Mouse (Mus musculus): ENCODE measurements around the gene Dlg2. TPM values are rescaled to one million over a fixed set of nuclear protein-coding genes. Genes with fewer than 3 reads are reported as not detected.

Gene Dlg2
- polyA plus RNA-seq, 1 experiment from 2014 or later: 10.0 TPM

DNA sequence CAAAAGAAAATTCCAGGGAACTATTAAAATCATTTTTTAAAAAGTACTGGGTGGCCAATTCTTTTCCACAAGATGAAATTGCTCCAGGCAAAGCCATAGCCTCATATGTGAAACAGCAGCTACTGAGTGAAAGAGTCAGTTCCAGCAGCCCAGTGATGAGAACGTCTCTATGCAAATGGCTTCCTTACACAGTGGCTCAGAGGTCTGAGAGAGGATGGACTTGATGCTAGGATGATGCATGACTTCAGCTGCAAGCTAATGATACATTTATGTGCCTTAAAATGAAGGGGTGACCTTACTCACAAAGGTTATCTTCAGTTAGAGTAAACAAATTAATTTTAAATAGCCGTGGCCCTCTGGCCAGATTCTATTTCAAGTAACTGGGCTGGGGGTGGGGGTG, 1420.5 kb downstream of the Dlg2 start:
- Histone ChIP-seq H3K9me3 (ENCODE audit: control insufficient read depth, low read length) (no peaks in the 10 kb centered on the region), H3K4me1 (ENCODE audit: control insufficient read depth in 2 of 2, insufficient read depth in 2 of 2, low read length in 2 of 2) (no peaks in the 10 kb centered on the region), H3K9ac (ENCODE audit: low read length) (no peak overlapping the region), H3K27ac (replicated peaks in 1 of 2; ENCODE audit: control insufficient read depth in 1 of 2, insufficient read depth in 1 of 2, low read depth in 2 of 2, low read length in 2 of 2) (no peak overlapping the region), H3K27me3 (ENCODE audit: control insufficient read depth, insufficient read depth, low read length) (no peaks in the 10 kb centered on the region), H3K4me2 (ENCODE audit: low read length) (no peak overlapping the region), H3K36me3 (ENCODE audit: control insufficient read depth, insufficient read depth, low read length) (no peaks in the 10 kb centered on the region), H3K4me3 (ENCODE audit: control insufficient read depth in 1 of 2, insufficient read depth in 1 of 2, low read depth in 1 of 2, low read length in 2 of 2) (no peak overlapping the region)
- ATAC-seq (ENCODE audit: insufficient number of reproducible peaks, insufficient read depth, low FRiP score, low read depth): no peak
- 12% methylated on average over 2 of the region's 2 CpGs for WGBS

DNA sequence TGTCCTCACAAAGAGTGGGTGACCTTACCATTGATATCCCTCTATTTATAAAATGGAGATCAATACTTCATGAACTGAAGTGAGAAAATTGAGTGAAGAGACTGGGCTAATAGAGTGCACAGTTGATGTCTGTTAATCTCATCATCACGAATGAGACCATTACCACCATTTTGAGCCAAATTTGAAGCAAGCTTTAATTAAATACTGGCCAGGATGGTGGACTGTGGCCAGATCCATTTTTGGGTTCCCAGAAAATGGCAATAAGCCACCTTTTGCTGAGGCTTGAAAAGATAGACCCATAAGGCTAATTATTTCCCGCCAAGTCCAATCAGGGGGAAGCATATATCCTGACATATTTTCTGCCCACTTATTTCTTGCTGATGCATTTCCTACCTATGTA, 1421.0 kb downstream of the Dlg2 start:
- no peaks in the 10 kb centered on the region for H3K36me3 ChIP-seq (ENCODE audit: control insufficient read depth, insufficient read depth, low read length)
- no peaks in the 10 kb centered on the region for H3K4me1 ChIP-seq (ENCODE audit: control insufficient read depth in 2 of 2, insufficient read depth in 2 of 2, low read length in 2 of 2)
- H3K9me3 ChIP-seq (ENCODE audit: control insufficient read depth, low read length): no peaks in the 10 kb centered on the region
- H3K4me3 ChIP-seq (ENCODE audit: control insufficient read depth in 1 of 2, insufficient read depth in 1 of 2, low read depth in 1 of 2, low read length in 2 of 2): no peak overlapping the region
- H3K27ac ChIP-seq (replicated peaks in 1 of 2; ENCODE audit: control insufficient read depth in 1 of 2, insufficient read depth in 1 of 2, low read depth in 2 of 2, low read length in 2 of 2): no peak overlapping the region
- no peak overlapping the region for H3K4me2 ChIP-seq (ENCODE audit: low read length)
- ATAC-seq (ENCODE audit: insufficient number of reproducible peaks, insufficient read depth, low FRiP score, low read depth): no peak
- H3K27me3 ChIP-seq (ENCODE audit: control insufficient read depth, insufficient read depth, low read length): no peaks in the 10 kb centered on the region
- H3K9ac ChIP-seq (ENCODE audit: low read length): no peak overlapping the region
- 81% methylated on average over 2 of the region's 2 CpGs for WGBS

DNA sequence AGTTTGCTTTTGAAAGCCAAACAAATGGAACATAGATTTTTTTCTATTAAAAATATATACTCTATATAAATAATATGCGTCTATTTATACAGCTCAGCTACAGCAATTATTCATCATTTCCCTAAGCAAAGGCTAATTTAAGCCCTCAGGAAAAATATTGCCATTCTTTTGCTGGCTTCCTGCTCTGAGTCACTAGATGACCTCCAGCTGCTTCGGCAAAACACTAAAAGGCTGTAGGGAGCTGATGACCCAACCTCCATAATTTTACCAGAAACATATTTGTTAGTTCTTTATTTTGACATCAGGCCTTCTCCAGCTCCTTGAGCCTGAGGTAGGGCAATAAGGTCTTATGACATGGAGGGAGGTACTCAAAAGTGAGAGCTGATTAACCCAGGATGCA, 1426.0 kb downstream of the Dlg2 start:
- no peak overlapping the region for H3K27ac ChIP-seq (replicated peaks in 1 of 2; ENCODE audit: control insufficient read depth in 1 of 2, insufficient read depth in 1 of 2, low read depth in 2 of 2, low read length in 2 of 2)
- H3K4me1 ChIP-seq (ENCODE audit: control insufficient read depth in 2 of 2, insufficient read depth in 2 of 2, low read length in 2 of 2): no peaks in the 10 kb centered on the region
- no peak overlapping the region for H3K4me2 ChIP-seq (ENCODE audit: low read length)
- no peaks in the 10 kb centered on the region for H3K36me3 ChIP-seq (ENCODE audit: control insufficient read depth, insufficient read depth, low read length)
- ATAC-seq (ENCODE audit: insufficient number of reproducible peaks, insufficient read depth, low FRiP score, low read depth): no peak
- 68% methylated on average over 2 of the region's 2 CpGs for WGBS
- H3K9ac ChIP-seq (ENCODE audit: low read length): no peak overlapping the region
- no peaks in the 10 kb centered on the region for H3K27me3 ChIP-seq (ENCODE audit: control insufficient read depth, insufficient read depth, low read length)
- H3K9me3 ChIP-seq (ENCODE audit: control insufficient read depth, low read length): no peaks in the 10 kb centered on the region
- H3K4me3 ChIP-seq (ENCODE audit: control insufficient read depth in 1 of 2, insufficient read depth in 1 of 2, low read depth in 1 of 2, low read length in 2 of 2): no peak overlapping the region

DNA sequence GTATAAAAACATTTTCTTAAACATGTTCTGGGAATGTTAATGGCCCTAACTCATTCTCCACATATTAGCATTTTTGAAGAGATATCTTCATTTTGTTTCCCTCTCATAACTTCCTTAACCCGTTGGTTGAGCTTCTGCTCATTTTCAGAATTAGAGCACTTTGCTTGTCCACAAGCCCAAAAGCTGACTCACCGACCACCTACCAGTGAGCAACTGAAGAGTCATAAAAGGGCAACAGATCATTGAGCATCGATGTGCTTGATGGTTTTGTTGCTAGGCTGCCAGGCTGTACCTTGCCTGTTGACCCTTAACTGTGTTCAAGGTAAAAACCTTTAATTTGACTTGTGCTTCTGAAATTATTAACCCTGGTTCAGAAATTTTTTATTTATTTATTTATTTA, 1440.3 kb downstream of the Dlg2 start:
- H3K4me3 ChIP-seq (ENCODE audit: control insufficient read depth in 1 of 2, insufficient read depth in 1 of 2, low read depth in 1 of 2, low read length in 2 of 2): no peak overlapping the region
- no peaks in the 10 kb centered on the region for H3K36me3 ChIP-seq (ENCODE audit: control insufficient read depth, insufficient read depth, low read length)
- H3K4me1 ChIP-seq (ENCODE audit: control insufficient read depth in 2 of 2, insufficient read depth in 2 of 2, low read length in 2 of 2): peaks cover 0 to 6% of the 10 kb centered on the region in 2 experiments; a peak in 2 of 4 replicates
- 78% methylated on average over 3 of the region's 3 CpGs for WGBS
- H3K27me3 ChIP-seq (ENCODE audit: control insufficient read depth, insufficient read depth, low read length): no peaks in the 10 kb centered on the region
- no peak overlapping the region for H3K27ac ChIP-seq (replicated peaks in 1 of 2; ENCODE audit: control insufficient read depth in 1 of 2, insufficient read depth in 1 of 2, low read depth in 2 of 2, low read length in 2 of 2)
- ATAC-seq (ENCODE audit: insufficient number of reproducible peaks, insufficient read depth, low FRiP score, low read depth): no peak
- H3K9me3 ChIP-seq (ENCODE audit: control insufficient read depth, low read length): no peaks in the 10 kb centered on the region
- no peak overlapping the region for H3K4me2 ChIP-seq (ENCODE audit: low read length)
- H3K9ac ChIP-seq (ENCODE audit: low read length): no peak overlapping the region

DNA sequence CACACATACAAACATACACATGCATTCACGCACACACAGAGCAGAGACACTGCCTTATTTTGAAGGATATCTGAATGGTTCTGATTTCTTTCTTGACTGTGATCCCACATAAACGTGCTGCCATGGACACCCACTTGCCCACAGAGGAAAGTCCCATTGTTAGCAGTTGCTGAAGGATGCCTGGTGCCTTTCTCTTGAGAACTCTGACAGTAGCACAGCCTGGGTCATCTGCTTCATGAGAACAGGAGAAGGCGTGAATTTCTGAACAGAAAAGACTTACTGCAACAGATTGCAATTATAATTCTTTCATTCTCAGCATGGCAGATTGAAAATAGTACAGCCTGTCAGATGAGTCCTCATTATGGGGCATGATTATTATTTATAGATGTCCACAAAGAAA, 1442.6 kb downstream of the Dlg2 start:
- Histone ChIP-seq H3K27ac (replicated peaks in 1 of 2; ENCODE audit: control insufficient read depth in 1 of 2, insufficient read depth in 1 of 2, low read depth in 2 of 2, low read length in 2 of 2) (no peak overlapping the region), H3K9me3 (ENCODE audit: control insufficient read depth, low read length) (no peaks in the 10 kb centered on the region), H3K4me2 (ENCODE audit: low read length) (no peak overlapping the region), H3K27me3 (ENCODE audit: control insufficient read depth, insufficient read depth, low read length) (no peaks in the 10 kb centered on the region), H3K9ac (ENCODE audit: low read length) (no peak overlapping the region), H3K36me3 (ENCODE audit: control insufficient read depth, insufficient read depth, low read length) (no peaks in the 10 kb centered on the region), H3K4me3 (ENCODE audit: control insufficient read depth in 1 of 2, insufficient read depth in 1 of 2, low read depth in 1 of 2, low read length in 2 of 2) (no peak overlapping the region), H3K4me1 (ENCODE audit: control insufficient read depth in 2 of 2, insufficient read depth in 2 of 2, low read length in 2 of 2) (no peaks in the 10 kb centered on the region)
- no peak for ATAC-seq (ENCODE audit: insufficient number of reproducible peaks, insufficient read depth, low FRiP score, low read depth)
- WGBS: 79% methylated on average over 3 of the region's 3 CpGs

DNA sequence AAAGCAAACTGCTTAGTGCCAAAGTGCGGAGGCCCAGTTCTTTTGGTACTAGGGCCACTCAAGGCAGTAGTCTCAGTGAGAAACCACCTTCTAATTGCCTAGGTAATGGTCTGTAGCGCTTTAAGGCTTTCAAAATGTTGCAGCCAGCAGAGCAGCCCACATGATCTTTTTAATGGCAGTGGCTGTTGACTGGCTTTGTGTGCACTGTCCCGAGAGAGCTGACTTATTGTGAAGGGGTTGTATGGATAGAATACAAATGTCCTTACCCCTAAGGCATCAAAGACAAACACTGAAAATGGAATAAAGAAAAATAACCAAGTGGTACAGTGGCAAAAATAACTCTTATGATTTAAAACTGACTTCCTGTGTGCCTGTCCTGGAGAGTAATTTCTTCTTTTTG, 1443.3 kb downstream of the Dlg2 start:
- Histone ChIP-seq H3K36me3 (ENCODE audit: control insufficient read depth, insufficient read depth, low read length) (no peaks in the 10 kb centered on the region), H3K27me3 (ENCODE audit: control insufficient read depth, insufficient read depth, low read length) (no peaks in the 10 kb centered on the region), H3K4me3 (ENCODE audit: control insufficient read depth in 1 of 2, insufficient read depth in 1 of 2, low read depth in 1 of 2, low read length in 2 of 2) (no peak overlapping the region), H3K9ac (ENCODE audit: low read length) (no peak overlapping the region), H3K4me1 (ENCODE audit: control insufficient read depth in 2 of 2, insufficient read depth in 2 of 2, low read length in 2 of 2) (no peaks in the 10 kb centered on the region), H3K27ac (replicated peaks in 1 of 2; ENCODE audit: control insufficient read depth in 1 of 2, insufficient read depth in 1 of 2, low read depth in 2 of 2, low read length in 2 of 2) (no peak overlapping the region), H3K4me2 (ENCODE audit: low read length) (no peak overlapping the region), H3K9me3 (ENCODE audit: control insufficient read depth, low read length) (no peaks in the 10 kb centered on the region)
- no peak for ATAC-seq (ENCODE audit: insufficient number of reproducible peaks, insufficient read depth, low FRiP score, low read depth)
- 75% methylated on average over 3 of the region's 3 CpGs for WGBS

DNA sequence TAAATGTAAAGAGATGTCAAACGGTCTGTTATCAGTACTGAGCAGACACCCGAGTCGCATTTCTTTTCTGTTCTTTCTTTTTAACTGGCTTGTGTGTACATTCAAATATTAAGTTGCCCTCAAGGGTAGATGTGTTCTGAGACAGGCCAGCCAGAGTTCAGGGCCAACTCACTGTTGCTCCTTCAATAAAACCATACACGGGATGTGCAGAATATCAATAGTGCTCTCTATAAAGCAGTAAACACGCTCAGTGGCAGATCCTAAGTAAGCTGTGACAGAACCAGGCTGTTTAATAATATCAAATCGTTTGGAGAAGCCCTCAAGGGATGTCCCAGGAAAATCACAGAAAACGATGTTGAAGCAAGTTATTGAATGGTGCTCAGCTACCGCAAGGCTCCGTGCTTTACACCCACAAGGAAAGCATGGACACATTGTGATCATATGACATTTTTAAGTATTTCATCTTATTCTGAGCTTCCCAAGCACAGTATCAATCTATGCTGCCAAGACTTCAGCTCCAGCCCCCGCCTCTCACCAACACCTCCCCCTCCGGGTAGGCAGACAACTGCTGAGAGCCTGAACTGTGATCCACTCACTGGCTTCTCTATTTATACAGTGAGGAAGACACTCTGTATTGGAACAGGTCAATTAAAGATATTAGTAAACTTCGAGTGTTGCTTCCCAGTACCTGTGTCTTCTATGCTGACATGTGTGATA, 1458.6 kb downstream of the Dlg2 start:
- Histone ChIP-seq H3K4me2 (ENCODE audit: low read length) (no peak overlapping the region), H3K9me3 (ENCODE audit: control insufficient read depth, low read length) (no peaks in the 10 kb centered on the region), H3K27me3 (ENCODE audit: control insufficient read depth, insufficient read depth, low read length) (no peaks in the 10 kb centered on the region), H3K4me3 (ENCODE audit: control insufficient read depth in 1 of 2, insufficient read depth in 1 of 2, low read depth in 1 of 2, low read length in 2 of 2) (no peak overlapping the region), H3K27ac (replicated peaks in 1 of 2; ENCODE audit: control insufficient read depth in 1 of 2, insufficient read depth in 1 of 2, low read depth in 2 of 2, low read length in 2 of 2) (no peak overlapping the region), H3K4me1 (ENCODE audit: control insufficient read depth in 2 of 2, insufficient read depth in 2 of 2, low read length in 2 of 2) (no peaks in the 10 kb centered on the region), H3K9ac (ENCODE audit: low read length) (no peak overlapping the region), H3K36me3 (ENCODE audit: control insufficient read depth, insufficient read depth, low read length) (no peaks in the 10 kb centered on the region)
- ATAC-seq (ENCODE audit: insufficient number of reproducible peaks, insufficient read depth, low FRiP score, low read depth): no peak
- 62% methylated on average over 12 of the region's 12 CpGs for WGBS

DNA sequence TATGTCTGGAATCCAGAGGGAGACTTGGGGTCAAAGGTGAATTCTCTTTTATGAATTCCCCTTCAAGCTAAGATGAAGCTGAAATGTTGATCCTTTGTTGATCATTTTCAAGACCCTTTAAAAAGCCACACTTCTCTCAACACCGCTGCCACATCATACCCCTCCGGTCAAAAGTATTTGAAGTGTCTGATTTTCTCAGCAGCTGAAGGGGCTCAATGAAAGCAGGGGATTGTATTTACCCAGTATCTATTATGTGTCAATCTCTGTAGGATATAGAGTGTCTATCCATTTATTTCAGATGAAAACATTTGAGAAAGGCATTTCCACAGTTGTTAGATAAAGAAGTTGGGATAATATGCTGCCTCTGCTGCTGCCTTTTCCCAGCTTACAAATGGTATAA, 1459.7 kb downstream of the Dlg2 start:
- Histone ChIP-seq H3K27me3 (ENCODE audit: control insufficient read depth, insufficient read depth, low read length) (no peaks in the 10 kb centered on the region), H3K4me3 (ENCODE audit: control insufficient read depth in 1 of 2, insufficient read depth in 1 of 2, low read depth in 1 of 2, low read length in 2 of 2) (no peak overlapping the region), H3K4me2 (ENCODE audit: low read length) (no peak overlapping the region), H3K9me3 (ENCODE audit: control insufficient read depth, low read length) (no peaks in the 10 kb centered on the region), H3K36me3 (ENCODE audit: control insufficient read depth, insufficient read depth, low read length) (no peaks in the 10 kb centered on the region), H3K4me1 (ENCODE audit: control insufficient read depth in 2 of 2, insufficient read depth in 2 of 2, low read length in 2 of 2) (no peaks in the 10 kb centered on the region), H3K27ac (replicated peaks in 1 of 2; ENCODE audit: control insufficient read depth in 1 of 2, insufficient read depth in 1 of 2, low read depth in 2 of 2, low read length in 2 of 2) (no peak overlapping the region), H3K9ac (ENCODE audit: low read length) (no peak overlapping the region)
- 74% methylated on average over 2 of the region's 2 CpGs for WGBS
- no peak for ATAC-seq (ENCODE audit: insufficient number of reproducible peaks, insufficient read depth, low FRiP score, low read depth)
